In genomic region chr7:54861230-54861856, GRCm38 (mm10) we compare ENCODE assay signal across 26 mouse cellular contexts. TPM values are rescaled to one million over a fixed set of nuclear protein-coding genes. Genes with fewer than 3 reads are reported as not detected.
DNase-seq lines count a peak whose midpoint lies in the region; ATAC-seq and TF ChIP-seq lines count a peak whose summit lies in the region.
"Had no signal": no experiment of that assay in that cellular context is flagged by ENCODE, and none has a peak within 500 bp of the region (broad histone marks: within the 10 kb centered on the region; RNA-seq: fewer than 3 reads in every experiment).

No protein-coding gene starts in this region.

- no peak for DNase-seq in forebrain, embryonic 11.5 days (ENCODE audit: low spot score)
- no peak for DNase-seq in forebrain, embryonic 10.5 days (ENCODE audit: extremely low spot score, low spot score)
- peak; percentile 49 for DNase-seq in hindbrain, postnatal 0 days (ENCODE audit: low spot score)
- DNase-seq in Muller cell, postnatal 12 days (ENCODE audit: inconsistent ontology term): peak; percentile 33
- DNase-seq in testis, postnatal 14 days (ENCODE audit: low spot score): no peak
- DNase-seq: adrenal gland, adult 2 months; B cell, adult 2 months; gastrocnemius, postnatal 25 days; heart, postnatal 10 days; kidney, postnatal 4 days; liver, embryonic 13.5 days; lung, embryonic 14.5 days; lung, postnatal 36 days; thymus, postnatal 14 days had no signal

- no peaks in the 10 kb centered on the region for H3K4me1 ChIP-seq in forebrain, embryonic 11.5 days (replicated peaks; ENCODE audit: control insufficient read depth, insufficient read depth, low read length)
- no peaks in the 10 kb centered on the region for H3K4me1 ChIP-seq in forebrain, embryonic 10.5 days
- H3K4me1 ChIP-seq in hindbrain, postnatal 0 days (ENCODE audit: insufficient read depth, low read length): no peaks in the 10 kb centered on the region
- H3K4me1 ChIP-seq in hindbrain, embryonic 13.5 days (replicated peaks): no peaks in the 10 kb centered on the region
- H3K4me1 ChIP-seq: embryonic facial prominence, embryonic 10.5 days; hindbrain, embryonic 15.5 days; kidney, embryonic 15.5 days; limb, embryonic 13.5 days; liver, embryonic 13.5 days had no signal

- TF ChIP-seq CTCF in hindbrain, postnatal 0 days (IDR thresholded peaks at IDR 0.05; ENCODE audit: low read depth): no peak

- H3K4me2 ChIP-seq in forebrain, embryonic 11.5 days (ENCODE audit: low read depth, low read length, severe bottlenecking): no peak overlapping the region
- peak overlapping the region; percentile 24; the same call in 1 of the 2 replicates for H3K4me2 ChIP-seq in hindbrain, postnatal 0 days (ENCODE audit: low read depth, low read length)
- no peak overlapping the region for H3K4me2 ChIP-seq in hindbrain, embryonic 13.5 days
- H3K4me2 ChIP-seq: heart, embryonic 11.5 days; hindbrain, embryonic 15.5 days; kidney, embryonic 15.5 days; limb, embryonic 13.5 days; liver, embryonic 13.5 days; lung, embryonic 14.5 days; midbrain, embryonic 12.5 days had no signal

- H3K36me3 ChIP-seq in forebrain, embryonic 11.5 days (ENCODE audit: control insufficient read depth, insufficient read depth, low read length): no peaks in the 10 kb centered on the region
- no peaks in the 10 kb centered on the region for H3K36me3 ChIP-seq in forebrain, embryonic 10.5 days (replicated peaks)
- H3K36me3 ChIP-seq in hindbrain, postnatal 0 days (ENCODE audit: insufficient read depth, low read length): no peaks in the 10 kb centered on the region
- H3K36me3 ChIP-seq in hindbrain, embryonic 13.5 days: no peaks in the 10 kb centered on the region
- H3K36me3 ChIP-seq: embryonic facial prominence, embryonic 10.5 days; hindbrain, embryonic 15.5 days; kidney, embryonic 15.5 days; limb, embryonic 13.5 days; liver, embryonic 13.5 days; midbrain, embryonic 12.5 days had no signal

- H3K9me3 ChIP-seq in forebrain, embryonic 11.5 days (ENCODE audit: control insufficient read depth, low read length): no peaks in the 10 kb centered on the region
- H3K9me3 ChIP-seq in forebrain, embryonic 10.5 days: no peaks in the 10 kb centered on the region
- no peaks in the 10 kb centered on the region for H3K9me3 ChIP-seq in hindbrain, postnatal 0 days (ENCODE audit: low read length)
- no peaks in the 10 kb centered on the region for H3K9me3 ChIP-seq in hindbrain, embryonic 13.5 days
- H3K9me3 ChIP-seq: embryonic facial prominence, embryonic 10.5 days; hindbrain, embryonic 15.5 days; kidney, embryonic 15.5 days; limb, embryonic 13.5 days; liver, embryonic 13.5 days; midbrain, embryonic 12.5 days had no signal

- no peak overlapping the region for H3K27ac ChIP-seq in forebrain, embryonic 11.5 days (ENCODE audit: low read depth, low read length)
- no peak overlapping the region for H3K27ac ChIP-seq in forebrain, embryonic 10.5 days
- H3K27ac ChIP-seq in hindbrain, postnatal 0 days: peak overlapping the region; percentile 29; the same call in 1 of the 2 replicates
- H3K27ac ChIP-seq in hindbrain, embryonic 13.5 days: no peak overlapping the region
- H3K27ac ChIP-seq: embryonic facial prominence, embryonic 10.5 days; hindbrain, embryonic 15.5 days; kidney, embryonic 15.5 days; limb, embryonic 13.5 days; liver, embryonic 13.5 days; stomach, postnatal 0 days had no signal

- no peak overlapping the region for H3K9ac ChIP-seq in forebrain, embryonic 11.5 days (ENCODE audit: low read length)
- no peak overlapping the region for H3K9ac ChIP-seq in hindbrain, postnatal 0 days (replicated peaks; ENCODE audit: low read length)
- H3K9ac ChIP-seq in hindbrain, embryonic 13.5 days: no peak overlapping the region
- H3K9ac ChIP-seq: hindbrain, embryonic 15.5 days; kidney, embryonic 15.5 days; limb, embryonic 13.5 days; liver, embryonic 13.5 days; lung, embryonic 14.5 days; midbrain, embryonic 12.5 days had no signal

- ATAC-seq in forebrain, embryonic 11.5 days (replicated peaks; ENCODE audit: low FRiP score): 0 out of 2 replicates have a peak, but pooled peaks have one; percentile 36
- peak; percentile 62 for ATAC-seq in hindbrain, postnatal 0 days
- no peak for ATAC-seq in hindbrain, embryonic 13.5 days (ENCODE audit: low FRiP score)
- ATAC-seq in megakaryocyte progenitor cell, adult 5-6 weeks (replicated peaks; ENCODE audit: poor library complexity): peak; percentile 69
- no peak for ATAC-seq in CD4-positive, CD25-positive, alpha-beta regulatory T cell, adult 4 months
- ATAC-seq: intestine, postnatal 0 days had no signal

- H3K4me3 ChIP-seq in forebrain, embryonic 11.5 days (ENCODE audit: low read depth, low read length): no peak overlapping the region
- no peak overlapping the region for H3K4me3 ChIP-seq in forebrain, embryonic 10.5 days
- H3K4me3 ChIP-seq in hindbrain, postnatal 0 days (ENCODE audit: low read length): no peak overlapping the region
- H3K4me3 ChIP-seq in hindbrain, embryonic 13.5 days: no peak overlapping the region
- H3K4me3 ChIP-seq: embryonic facial prominence, embryonic 10.5 days; hindbrain, embryonic 15.5 days; kidney, embryonic 15.5 days; limb, embryonic 13.5 days; liver, embryonic 13.5 days; midbrain, embryonic 12.5 days had no signal

- no peaks in the 10 kb centered on the region for H3K27me3 ChIP-seq in forebrain, embryonic 11.5 days (ENCODE audit: control insufficient read depth, insufficient read depth, low read length)
- H3K27me3 ChIP-seq in forebrain, embryonic 10.5 days (ENCODE audit: poor library complexity, severe bottlenecking): no peaks in the 10 kb centered on the region
- H3K27me3 ChIP-seq in hindbrain, postnatal 0 days (ENCODE audit: insufficient read depth, low read length): no peaks in the 10 kb centered on the region
- H3K27me3 ChIP-seq in hindbrain, embryonic 13.5 days: no peaks in the 10 kb centered on the region
- H3K27me3 ChIP-seq: hindbrain, embryonic 15.5 days; kidney, embryonic 15.5 days; limb, embryonic 13.5 days; liver, embryonic 13.5 days; midbrain, embryonic 12.5 days had no signal

- 39% methylated on average over 11 of the region's 11 CpGs for WGBS in forebrain, embryonic 11.5 days
- WGBS in forebrain, embryonic 10.5 days: 53% methylated on average over 11 of the region's 11 CpGs
- WGBS in hindbrain, postnatal 0 days: 41% methylated on average over 11 of the region's 11 CpGs
- 64% methylated on average over 11 of the region's 11 CpGs for WGBS in hindbrain, embryonic 13.5 days

RNA-seq across cellular contexts. Expression of gene Luzp2, which starts 26.0 kb away (rescaled TPM):
- 2.1 and 2.2 TPM in 2 replicates for polyA plus RNA-seq in forebrain, embryonic 11.5 days (2014; fragmentation: Nextera tagmentation; extraction: Ambion mirVana)
- 0.60 and 0.87 TPM in 2 replicates for polyA plus RNA-seq in forebrain, embryonic 10.5 days (2016; fragmentation: Nextera tagmentation; extraction: Ambion mirVana)
- 92.6 and 114 TPM in 2 replicates for total RNA-seq in hindbrain, postnatal 0 days (2014; rRNA removed)
- polyA plus RNA-seq in hindbrain, postnatal 0 days (2015; fragmentation: Nextera tagmentation; extraction: Ambion mirVana): 78.8 and 83.9 TPM in 2 replicates
- polyA plus RNA-seq in hindbrain, embryonic 13.5 days (2015; fragmentation: Nextera tagmentation; extraction: Ambion mirVana): 26.9 and 29.0 TPM in 2 replicates
- total RNA-seq in megakaryocyte progenitor cell, adult 5-6 weeks (2015): not detected in 2 replicates
- not detected in 2 replicates for total RNA-seq in megakaryocyte progenitor cell, adult 5-6 weeks (2017)
- polyA plus RNA-seq in CD4-positive, CD25-positive, alpha-beta regulatory T cell, adult 4 months (2017; shearing (Covaris generic)): under 1 TPM in 1 of 2 experiments, not detected in 1; 0.12 TPM
- total RNA-seq: neutrophil, adult 5-6 weeks had no signal

Comparison
In these comparisons a context has a peak if more than half of its experiments do, and no peak if none do; other contexts are left out.
1. ATAC-seq: peak in forebrain, embryonic 11.5 days (single experiment), hindbrain, postnatal 0 days (single experiment) and megakaryocyte progenitor cell, adult 5-6 weeks (single experiment); none in hindbrain, embryonic 13.5 days (single experiment) and CD4-positive, CD25-positive, alpha-beta regulatory T cell, adult 4 months (single experiment).
2. DNase-seq: peak in hindbrain, postnatal 0 days (single experiment) and Muller cell, postnatal 12 days (single experiment); none in forebrain, embryonic 11.5 days (single experiment), forebrain, embryonic 10.5 days (single experiment) and testis, postnatal 14 days (single experiment).